Mouse (Mus musculus) midbrain, embryonic 11.5 days (tissue): Measurements from ENCODE around the gene Pbx1. TPM values are rescaled to one million over a fixed set of nuclear protein-coding genes. Genes with fewer than 3 reads are reported as not detected.

ENCODE experiments used
- ATAC-seq: fragments of 200-750 bp; cut with Nextera tagmentation; 2 replicates; pipeline ENCODE4 v1.8.0; 2017; ENCODE audit warnings: moderate TSS enrichment, moderate library complexity; ENCODE audit not compliant: low FRiP score
- DNase-seq: peaks from one replicate; pipeline ENCODE4 v3.0.0; 2015; ENCODE audit warnings: low spot score; ENCODE audit errors: missing footprints
- H3K27ac ChIP-seq: fragments of 300-500 bp; sonication (generic); 2 replicates; pipeline ENCODE4 v1.5.1; 2014; ENCODE audit warnings: low read depth, low read length
- H3K27me3 ChIP-seq: fragments of 300-500 bp; sonication (generic); 2 replicates; pipeline ENCODE4 v1.6.1; 2014; ENCODE audit warnings: mild to moderate bottlenecking, low read length, moderate library complexity, mixed read lengths; ENCODE audit not compliant: control insufficient read depth, insufficient read depth
- H3K36me3 ChIP-seq: fragments of 300-500 bp; sonication (generic); 2 replicates; pipeline ENCODE4 v1.6.1; 2014; ENCODE audit warnings: mild to moderate bottlenecking, low read length, moderate library complexity, mixed read lengths; ENCODE audit not compliant: control insufficient read depth, insufficient read depth
- H3K4me1 ChIP-seq: fragments of 300-500 bp; sonication (generic); 2 replicates; pipeline ENCODE4 v1.6.1; 2014; ENCODE audit warnings: low read length; ENCODE audit not compliant: control insufficient read depth, insufficient read depth
- H3K4me2 ChIP-seq: fragments of 300-500 bp; sonication (generic); 2 replicates; pipeline ENCODE4 v1.6.1; 2014; ENCODE audit warnings: mild to moderate bottlenecking, moderate library complexity
- H3K4me3 ChIP-seq: fragments of 300-500 bp; sonication (generic); 2 replicates; pipeline ENCODE4 v1.5.1; 2014; ENCODE audit warnings: low read depth, low read length
- H3K9ac ChIP-seq: fragments of 300-500 bp; sonication (generic); 2 replicates; pipeline ENCODE4 v1.6.1; 2014; ENCODE audit warnings: low read length
- H3K9me3 ChIP-seq: fragments of 300-500 bp; sonication (generic); 2 replicates; pipeline ENCODE4 v1.6.1; 2016; ENCODE audit warnings: low read length; ENCODE audit not compliant: control insufficient read depth
- whole genome bisulfite sequencing: fragments of 180-500 bp; shearing (Covaris S2); extraction: QIAGEN DNeasy Blood & Tissue Kit; methylation state at CpG from one replicate; pipeline ENCODE4 v1.1.7; 2014; 5-methylcytosine and 5-hydroxymethylcytosine counted together
- polyA plus RNA-seq: library from polyadenylated mRNA; unstranded; fragments of >200 nt; fragmentation: Nextera tagmentation; extraction: Ambion mirVana; gene quantifications from 2 replicates; pipeline ENCODE4 v1.2.1, GENCODE M21; 2014

Gene Pbx1
- polyA plus RNA-seq, 1 experiment from 2014 or later = 49.3 TPM

GRCm38 (mm10) chr1:168410611-168411010 is 21.5 kb downstream of the Pbx1 start:
- H3K27me3 ChIP-seq = no peaks in the 10 kb centered on the region
- no peaks in the 10 kb centered on the region for H3K9me3 ChIP-seq
- H3K4me2 ChIP-seq = 0 out of 2 replicates have a peak overlapping the region, but pooled peaks have one; percentile 0
- DNase-seq (no peak), ATAC-seq (peak; percentile 87)
- H3K4me3 ChIP-seq = no peak overlapping the region
- 3% methylated on average over 10 of the region's 10 CpGs for WGBS
- H3K27ac ChIP-seq = no peak overlapping the region
- H3K4me1 ChIP-seq = peaks cover 28% of the 10 kb centered on the region
- no peaks in the 10 kb centered on the region for H3K36me3 ChIP-seq
- no peak overlapping the region for H3K9ac ChIP-seq

- H3K36me3 ChIP-seq = no peaks in the 10 kb centered on the region
- no peak for DNase-seq
- peaks cover 30% of the 10 kb centered on the region for H3K4me1 ChIP-seq
- H3K4me3 ChIP-seq = no peak overlapping the region
- H3K27ac ChIP-seq = no peak overlapping the region
- H3K27me3 ChIP-seq = no peaks in the 10 kb centered on the region
- H3K4me2 ChIP-seq = no peak overlapping the region
- WGBS = 13% methylated on average over 1 of the region's 1 CpGs
- ATAC-seq = peak; percentile 23; the same call in 1 of the 2 replicates
- no peak overlapping the region for H3K9ac ChIP-seq
- H3K9me3 ChIP-seq = no peaks in the 10 kb centered on the region
Measured at GRCm38 (mm10) chr1:168410054-168410453, 22.0 kb downstream of the Pbx1 start.

GRCm38 (mm10) chr1:168408757-168409156 is 23.3 kb downstream of the Pbx1 start:
- ATAC-seq (no peak), DNase-seq (no peak)
- Histone ChIP-seq H3K9ac (no peak overlapping the region), H3K4me3 (no peak overlapping the region), H3K9me3 (no peaks in the 10 kb centered on the region), H3K27ac (no peak overlapping the region), H3K36me3 (no peaks in the 10 kb centered on the region), H3K27me3 (no peaks in the 10 kb centered on the region), H3K4me2 (no peak overlapping the region), H3K4me1 (peaks cover 30% of the 10 kb centered on the region)
- WGBS = 79% methylated on average over 10 of the region's 10 CpGs

- Histone ChIP-seq H3K4me1 (peaks cover 30% of the 10 kb centered on the region), H3K9me3 (no peaks in the 10 kb centered on the region), H3K27me3 (no peaks in the 10 kb centered on the region), H3K4me3 (no peak overlapping the region), H3K27ac (no peak overlapping the region), H3K4me2 (no peak overlapping the region), H3K9ac (no peak overlapping the region), H3K36me3 (no peaks in the 10 kb centered on the region)
- no peak for ATAC-seq
- no peak for DNase-seq
- WGBS = 86% methylated on average over 7 of the region's 7 CpGs
Measured at GRCm38 (mm10) chr1:168407958-168408357, 24.1 kb downstream of the Pbx1 start.

- Histone ChIP-seq H3K9ac (no peak overlapping the region), H3K4me1 (peaks cover 28% of the 10 kb centered on the region), H3K36me3 (no peaks in the 10 kb centered on the region), H3K9me3 (no peaks in the 10 kb centered on the region), H3K4me2 (no peak overlapping the region), H3K4me3 (no peak overlapping the region), H3K27me3 (no peaks in the 10 kb centered on the region), H3K27ac (no peak overlapping the region)
- ATAC-seq (no peak), DNase-seq (no peak)
- WGBS = 20% methylated on average over 8 of the region's 8 CpGs
Measured at GRCm38 (mm10) chr1:168406291-168406675, 25.8 kb downstream of the Pbx1 start.

GRCm38 (mm10) chr1:168405645-168406290 is 26.3 kb downstream of the Pbx1 start:
- H3K27me3 ChIP-seq = no peaks in the 10 kb centered on the region
- H3K9ac ChIP-seq = no peak overlapping the region
- DNase-seq (no peak), ATAC-seq (0 out of 2 replicates have a peak, but pooled peaks have one; percentile 19)
- no peaks in the 10 kb centered on the region for H3K9me3 ChIP-seq
- no peak overlapping the region for H3K4me3 ChIP-seq
- H3K27ac ChIP-seq = no peak overlapping the region
- WGBS = 21% methylated on average over 12 of the region's 12 CpGs
- no peaks in the 10 kb centered on the region for H3K36me3 ChIP-seq
- H3K4me1 ChIP-seq = peaks cover 23% of the 10 kb centered on the region
- no peak overlapping the region for H3K4me2 ChIP-seq

- 73% methylated on average over 2 of the region's 2 CpGs for WGBS
- H3K4me2 ChIP-seq = no peak overlapping the region
- H3K9ac ChIP-seq = no peak overlapping the region
- peaks cover 5% of the 10 kb centered on the region; the same call in 1 of the 2 replicates for H3K4me1 ChIP-seq
- no peak overlapping the region for H3K27ac ChIP-seq
- no peak for DNase-seq
- H3K4me3 ChIP-seq = no peak overlapping the region
- no peaks in the 10 kb centered on the region for H3K27me3 ChIP-seq
- ATAC-seq = no peak
- H3K36me3 ChIP-seq = peaks cover 2% of the 10 kb centered on the region; the same call in 1 of the 2 replicates
- H3K9me3 ChIP-seq = no peaks in the 10 kb centered on the region
Measured at GRCm38 (mm10) chr1:168403529-168403928, 28.5 kb downstream of the Pbx1 start.

- ATAC-seq (no peak), DNase-seq (no peak)
- Histone ChIP-seq H3K4me3 (no peak overlapping the region), H3K27ac (no peak overlapping the region), H3K4me1 (peaks cover 5% of the 10 kb centered on the region; the same call in 1 of the 2 replicates), H3K4me2 (no peak overlapping the region), H3K9me3 (no peaks in the 10 kb centered on the region), H3K27me3 (no peaks in the 10 kb centered on the region), H3K9ac (no peak overlapping the region), H3K36me3 (peaks cover 2% of the 10 kb centered on the region; the same call in 1 of the 2 replicates)
- WGBS = 77% methylated on average over 7 of the region's 7 CpGs
Measured at GRCm38 (mm10) chr1:168402683-168403082, 29.4 kb downstream of the Pbx1 start.

GRCm38 (mm10) chr1:168395523-168396159 is 36.4 kb downstream of the Pbx1 start:
- Histone ChIP-seq H3K27me3 (no peaks in the 10 kb centered on the region), H3K9me3 (no peaks in the 10 kb centered on the region), H3K4me3 (no peak overlapping the region), H3K9ac (no peak overlapping the region), H3K36me3 (peaks cover 2% of the 10 kb centered on the region; the same call in 1 of the 2 replicates), H3K27ac (no peak overlapping the region), H3K4me2 (no peak overlapping the region), H3K4me1 (peaks cover 19% of the 10 kb centered on the region)
- DNase-seq (no peak), ATAC-seq (no peak)
- WGBS = 72% methylated on average over 3 of the region's 3 CpGs
